ENCODE assay signal across 8 mouse cellular contexts in genomic region chr17:83983070-83983836, GRCm38 (mm10).
DNase-seq lines count a peak whose midpoint lies in the region; ATAC-seq and TF ChIP-seq lines count a peak whose summit lies in the region.

No protein-coding gene starts in this region.

- no peak for ATAC-seq in hindbrain, embryonic 14.5 days (ENCODE audit: low FRiP score)

- no peak overlapping the region for H3K4me3 ChIP-seq in hindbrain, embryonic 14.5 days (replicated peaks; ENCODE audit: low read length)
- no peak overlapping the region for H3K4me3 ChIP-seq in liver, adult 2 months (ENCODE audit: insufficient read depth, low read depth, low read length)

- H3K27ac ChIP-seq in hindbrain, embryonic 14.5 days, result peak overlapping the region; percentile 55
- H3K27ac ChIP-seq in liver, adult 2 months (replicated peaks; ENCODE audit: insufficient read depth, low read depth, low read length), result peak overlapping the region; percentile 44

- no peaks in the 10 kb centered on the region for H3K79me2 ChIP-seq in liver, adult 2 months (ENCODE audit: control insufficient read depth, insufficient read depth, low read length)

- H3K9ac ChIP-seq in hindbrain, embryonic 14.5 days, result no peak overlapping the region
- H3K9ac ChIP-seq in liver, adult 2 months (ENCODE audit: low read depth, low read length), result no peak overlapping the region

- TF ChIP-seq POLR2A in liver, adult 2 months (IDR thresholded peaks at IDR 0.05; ENCODE audit: extremely low read depth, insufficient read depth, low read length), result no peak

- H3K27me3 ChIP-seq in hindbrain, embryonic 14.5 days (ENCODE audit: control insufficient read depth, insufficient read depth, low read length), result no peaks in the 10 kb centered on the region
- H3K27me3 ChIP-seq in liver, adult 2 months (ENCODE audit: control insufficient read depth, insufficient read depth, low read length), result no peaks in the 10 kb centered on the region

- H3K36me3 ChIP-seq in hindbrain, embryonic 14.5 days (replicated peaks; ENCODE audit: control insufficient read depth, insufficient read depth), result no peaks in the 10 kb centered on the region
- H3K36me3 ChIP-seq in liver, adult 2 months (ENCODE audit: control insufficient read depth, insufficient read depth, low read length), result no peaks in the 10 kb centered on the region

- peak; percentile 81 for DNase-seq in 416B (ENCODE audit: low read depth)
- peak; percentile 81 for DNase-seq in adrenal gland, postnatal 10 days
- peak; percentile 62 for DNase-seq in gastrocnemius, postnatal 10 days
- DNase-seq in hindbrain, embryonic 14.5 days (ENCODE audit: low spot score), result no peak
- DNase-seq in liver, adult 2 months (ENCODE audit: extremely low read depth, low read depth, low spot score), result peak; percentile 52
- DNase-seq in ovary, postnatal 36 days (ENCODE audit: low spot score), result peak; percentile 82
- no peak for DNase-seq in left cerebral cortex, postnatal 14 days (ENCODE audit: low spot score in 2 of 2)
- no peak for DNase-seq in thymus, postnatal 36 days

- intact Hi-C loops in left cerebral cortex, postnatal 14 days (cut with DNase I), result no loop called here

- no peak for TF ChIP-seq CTCF in liver, adult 2 months (IDR thresholded peaks at IDR 0.05; ENCODE audit: low read depth, low read length)

- no peak overlapping the region for H3K4me2 ChIP-seq in hindbrain, embryonic 14.5 days (replicated peaks)

- 0 out of 2 replicates have a peak, but pooled peaks cover 13% of the 10 kb centered on the region for H3K4me1 ChIP-seq in hindbrain, embryonic 14.5 days (replicated peaks; ENCODE audit: control insufficient read depth, insufficient read depth, low read length)
- no peaks in the 10 kb centered on the region; the same call in 1 of the 2 replicates for H3K4me1 ChIP-seq in liver, adult 2 months (ENCODE audit: control insufficient read depth, insufficient read depth, low read length)

- 42% methylated on average over 18 of the region's 18 CpGs for WGBS in hindbrain, embryonic 14.5 days
- WGBS in liver, adult 2 months, result 30% methylated on average over 18 of the region's 18 CpGs

- H3K9me3 ChIP-seq in hindbrain, embryonic 14.5 days (ENCODE audit: control insufficient read depth, low read length), result no peaks in the 10 kb centered on the region

Comparison
In these comparisons a context has a peak if more than half of its experiments do, and no peak if none do; other contexts are left out.
1. DNase-seq: peak in 416B (single experiment), adrenal gland, postnatal 10 days (single experiment), gastrocnemius, postnatal 10 days (single experiment), liver, adult 2 months (single experiment) and ovary, postnatal 36 days (single experiment); none in hindbrain, embryonic 14.5 days (single experiment), left cerebral cortex, postnatal 14 days (0 of 2) and thymus, postnatal 36 days (0 of 2).